Mouse (Mus musculus): Measurements from ENCODE around the gene Smg9. TPM values are rescaled to one million over a fixed set of nuclear protein-coding genes. Genes with fewer than 3 reads are reported as not detected.

The Smg9 gene
- 10 to 100 TPM; 51.5 to 80.1 TPM for polyA plus RNA-seq (2017; shearing (Covaris generic))

DNA sequence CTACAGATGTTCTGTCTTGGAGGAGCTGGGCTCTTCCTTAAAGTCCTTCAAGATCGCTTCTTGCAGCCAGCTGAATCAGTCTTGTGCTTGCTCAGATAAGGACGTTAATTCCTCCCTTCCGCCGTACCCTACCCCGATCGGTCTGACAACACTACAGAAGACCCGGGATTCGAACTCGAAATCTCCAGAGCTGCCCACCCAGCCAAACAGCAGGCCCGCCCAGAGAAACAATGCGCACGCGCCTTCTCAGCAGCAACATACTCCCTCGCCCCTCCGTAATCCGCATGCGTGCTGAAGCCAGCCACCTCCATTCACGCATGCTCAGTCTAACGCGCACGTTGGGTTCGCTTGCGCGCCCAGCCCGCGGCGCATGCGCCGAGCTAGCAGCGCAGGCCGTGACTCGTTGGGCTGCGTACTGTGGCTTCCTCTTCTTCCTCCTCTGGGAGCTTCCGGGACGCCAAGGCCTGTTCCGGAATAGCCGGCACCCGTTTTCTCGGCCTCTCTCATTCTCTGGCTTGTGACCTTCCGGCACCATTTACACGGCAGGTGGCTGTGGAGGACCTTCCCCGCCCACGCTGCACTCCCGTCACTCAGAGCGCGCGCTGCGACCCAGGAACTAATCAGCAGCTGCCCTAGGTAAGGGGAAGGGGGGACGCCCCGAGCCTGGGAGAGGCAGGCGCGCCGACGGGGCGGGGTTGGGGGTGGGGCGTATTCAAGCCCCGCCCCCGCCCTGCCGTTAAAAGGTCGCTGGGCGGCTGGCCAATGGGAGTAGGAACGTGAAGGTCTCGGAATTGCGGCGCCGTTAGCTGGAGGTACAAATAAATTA lies at the start of gene Smg9:
Gene Smg9 (plus strand): TSS at position 364 of the 826 bp plus-strand sequence.

GRCm38 (mm10) chr7:24369731-24370541 lies 29.5 kb upstream of the Smg9 start, which contains the start of gene Kcnn4:
TSS of gene Kcnn4 (plus strand) at chr7:24370263.

DNA sequence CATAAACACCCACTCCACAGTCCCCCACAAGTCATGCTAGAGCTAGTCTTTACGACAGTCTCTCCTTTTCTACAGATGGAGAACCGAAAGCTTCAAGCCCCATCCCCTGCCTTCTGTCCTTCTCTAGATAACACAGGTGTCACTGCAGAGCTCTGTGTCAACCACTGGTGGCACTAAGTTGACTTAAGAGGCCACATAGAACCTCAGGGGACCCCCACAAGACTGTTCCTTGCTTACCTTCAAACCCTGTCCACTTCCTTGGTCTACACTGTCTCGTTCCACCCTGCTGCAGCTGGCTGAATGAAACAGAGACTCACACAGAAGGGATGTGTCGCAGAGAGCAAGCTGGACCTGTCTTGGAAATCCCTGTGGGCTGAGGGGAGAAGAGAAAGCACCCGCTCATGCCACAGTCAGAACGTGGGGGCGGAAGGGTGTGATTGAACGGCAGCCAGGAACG lies 52.5 kb downstream of the Smg9 start, which contains the start of gene Irgc1:
Gene Irgc1 (minus strand): TSS at position 443 of the 457 bp plus-strand sequence.

GRCm38 (mm10) chr7:24462388-24463319 lies 63.2 kb downstream of the Smg9 start, which contains the start of gene Plaur:
TSS of gene Plaur (plus strand) at chr7:24462484.

Other genes with a start within 250 kb of the Smg9 start
- gene Zfp114, start 224.6 kb upstream of the Smg9 start, polyA plus RNA-seq (2017; shearing (Covaris generic)), result 1 to 10 TPM in 1 of 2 experiments, under 1 TPM in 1; 0.78 to 1.6 TPM
- gene Zfp111, start 188.2 kb upstream of the Smg9 start, polyA plus RNA-seq (2017; shearing (Covaris generic)), result 1 to 10 TPM in 1 of 2 experiments, under 1 TPM in 1; 0.80 to 3.0 TPM
- 1 to 10 TPM; 5.5 to 5.8 TPM for gene Zfp109, start 162.1 kb upstream of the Smg9 start, polyA plus RNA-seq (2017; shearing (Covaris generic))
- under 1 TPM; 0.43 to 0.93 TPM for gene Zfp108, start 144.8 kb upstream of the Smg9 start, polyA plus RNA-seq (2017; shearing (Covaris generic))
- 1 to 10 TPM; 2.7 to 4.1 TPM for gene Zfp93, start 129.2 kb upstream of the Smg9 start, polyA plus RNA-seq (2017; shearing (Covaris generic))
- 10 to 100 TPM; 20.2 to 27.5 TPM for gene Zfp61, start 98.4 kb upstream of the Smg9 start, polyA plus RNA-seq (2017; shearing (Covaris generic))
- gene Zfp94, start 83.0 kb upstream of the Smg9 start, polyA plus RNA-seq (2017; shearing (Covaris generic)), result 10 to 100 TPM; 17.0 to 17.9 TPM
- gene Tescl, start 65.7 kb upstream of the Smg9 start, polyA plus RNA-seq (2017; shearing (Covaris generic)), result not detected
- 1 to 10 TPM in 1 of 2 experiments, under 1 TPM in 1; 0.11 to 2.3 TPM for gene Lypd5, start 50.4 kb upstream of the Smg9 start, polyA plus RNA-seq (2017; shearing (Covaris generic))
- 100 to 1,000 TPM; 350 to 423 TPM for gene Kcnn4, start 29.4 kb upstream of the Smg9 start, polyA plus RNA-seq (2017; shearing (Covaris generic))
- gene Irgc1, start 52.7 kb downstream of the Smg9 start, polyA plus RNA-seq (2017; shearing (Covaris generic)), result under 1 TPM in 1 of 2 experiments, not detected in 1; 0.45 TPM
- 1 to 10 TPM in 1 of 2 experiments, under 1 TPM in 1; 0.65 to 3.3 TPM for gene Plaur, start 62.9 kb downstream of the Smg9 start, polyA plus RNA-seq (2017; shearing (Covaris generic))
- gene Cadm4, start 82.4 kb downstream of the Smg9 start, polyA plus RNA-seq (2017; shearing (Covaris generic)), result under 1 TPM; 0.42 to 0.82 TPM
- gene Zfp428, start 107.4 kb downstream of the Smg9 start, polyA plus RNA-seq (2017; shearing (Covaris generic)), result 1 to 10 TPM; 1.0 to 1.5 TPM
- 1 to 10 TPM in 1 of 2 experiments, not detected in 1; 1.1 TPM for gene AC161166.1, start 112.8 kb downstream of the Smg9 start, polyA plus RNA-seq (2017; shearing (Covaris generic))
- 1 to 10 TPM; 3.9 to 6.5 TPM for gene Irgq, start 131.1 kb downstream of the Smg9 start, polyA plus RNA-seq (2017; shearing (Covaris generic))
- gene Pinlyp, start 146.5 kb downstream of the Smg9 start, polyA plus RNA-seq (2017; shearing (Covaris generic)), result not detected
- 10 to 100 TPM; 60.5 to 60.6 TPM for gene Xrcc1, start 146.7 kb downstream of the Smg9 start, polyA plus RNA-seq (2017; shearing (Covaris generic))
- gene Ethe1, start 187.9 kb downstream of the Smg9 start, polyA plus RNA-seq (2017; shearing (Covaris generic)), result 10 to 100 TPM; 19.5 to 23.6 TPM
- gene Zfp575, start 188.0 kb downstream of the Smg9 start, polyA plus RNA-seq (2017; shearing (Covaris generic)), result under 1 TPM; 0.27 to 0.58 TPM
- gene Phldb3, start 211.1 kb downstream of the Smg9 start, polyA plus RNA-seq (2017; shearing (Covaris generic)), result 1 to 10 TPM in 1 of 2 experiments, under 1 TPM in 1; 0.71 to 1.9 TPM
- 1 to 10 TPM in 1 of 2 experiments, under 1 TPM in 1; 0.19 to 1.1 TPM for gene Lypd3, start 236.9 kb downstream of the Smg9 start, polyA plus RNA-seq (2017; shearing (Covaris generic))

Measured in inflammation-experienced regulatory T-cells (primary cell).